Mouse (Mus musculus): Measurements from ENCODE around the gene Pkm. TPM values are rescaled to one million over a fixed set of nuclear protein-coding genes. Genes with fewer than 3 reads are reported as not detected.

Pkm gene
- polyA plus RNA-seq, 1 experiment = 408 TPM

DNA sequence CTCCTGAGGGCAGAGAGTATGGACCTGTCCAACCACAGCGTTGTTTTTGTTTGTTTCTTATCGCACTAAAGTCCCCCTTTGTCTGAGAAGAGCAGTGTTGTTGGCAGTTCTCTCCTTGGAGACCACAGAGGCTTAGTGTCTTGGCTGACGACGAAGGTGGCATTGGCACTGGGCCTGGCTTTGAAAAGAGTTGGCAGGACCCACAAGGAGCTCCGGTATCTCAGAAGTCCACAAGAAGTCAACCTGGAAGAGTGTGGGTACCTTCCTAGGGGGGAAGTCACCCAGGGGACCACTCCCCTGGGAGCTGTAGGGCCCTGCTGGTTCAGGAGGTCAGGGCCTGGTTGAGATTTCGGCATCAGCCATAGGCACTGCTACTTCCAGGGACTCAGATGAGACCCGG lies 44.9 kb downstream of the Pkm start:
- no peak overlapping the region for H3K4me3 ChIP-seq (ENCODE audit: extremely low read depth, insufficient read depth, insufficient read length)
- H3K27me3 ChIP-seq (ENCODE audit: control insufficient read depth, insufficient read depth, low read length) = no peaks in the 10 kb centered on the region
- DNase-seq (ENCODE audit: low read depth in 1 of 2, low spot score in 2 of 2) = no peak
- no peaks in the 10 kb centered on the region for H3K36me3 ChIP-seq (ENCODE audit: control insufficient read depth, insufficient read depth, low read length)
- H3K4me1 ChIP-seq (ENCODE audit: control insufficient read depth, insufficient read depth, insufficient read length) = no peaks in the 10 kb centered on the region
- WGBS = 92% methylated on average over 7 of the region's 7 CpGs
- TF ChIP-seq POLR2A (IDR thresholded peaks at IDR 0.05; ENCODE audit: low read depth, low read length) = no peak
- no peak overlapping the region for H3K27ac ChIP-seq (ENCODE audit: insufficient read depth, low read length)

DNA sequence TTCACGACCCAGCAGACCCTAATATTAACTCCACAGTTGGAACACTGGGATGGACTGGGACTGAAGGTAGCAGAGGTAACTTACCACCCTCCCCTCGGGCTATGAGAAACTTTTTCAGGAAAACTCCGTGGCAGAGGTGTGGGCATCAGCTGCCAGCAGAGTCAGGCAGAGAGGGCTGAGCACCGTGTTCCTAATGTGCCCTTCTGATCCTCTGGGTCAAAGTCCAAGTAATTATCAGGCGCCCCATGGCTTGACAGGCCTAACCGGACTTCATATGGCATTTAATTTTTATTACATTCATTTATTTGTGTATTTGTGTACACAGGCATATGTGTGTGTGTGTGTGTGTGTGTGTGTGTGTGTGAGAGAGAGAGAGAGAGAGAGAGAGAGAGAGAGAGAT lies 46.9 kb downstream of the Pkm start:
- TF ChIP-seq POLR2A (IDR thresholded peaks at IDR 0.05; ENCODE audit: low read depth, low read length) (no peak), CTCF (IDR thresholded peaks at IDR 0.05; ENCODE audit: extremely low read depth, insufficient read depth, insufficient read length, insufficient replicate concordance) (no peak)
- H3K4me1 ChIP-seq (ENCODE audit: control insufficient read depth, insufficient read depth, insufficient read length) = no peaks in the 10 kb centered on the region
- no peaks in the 10 kb centered on the region for H3K27me3 ChIP-seq (ENCODE audit: control insufficient read depth, insufficient read depth, low read length)
- no peaks in the 10 kb centered on the region for H3K36me3 ChIP-seq (ENCODE audit: control insufficient read depth, insufficient read depth, low read length)
- H3K27ac ChIP-seq (ENCODE audit: insufficient read depth, low read length) = no peak overlapping the region
- DNase-seq (ENCODE audit: low read depth in 1 of 2, low spot score in 2 of 2) = no peak
- no peak overlapping the region for H3K4me3 ChIP-seq (ENCODE audit: extremely low read depth, insufficient read depth, insufficient read length)
- WGBS = 89% methylated on average over 6 of the region's 6 CpGs

DNA sequence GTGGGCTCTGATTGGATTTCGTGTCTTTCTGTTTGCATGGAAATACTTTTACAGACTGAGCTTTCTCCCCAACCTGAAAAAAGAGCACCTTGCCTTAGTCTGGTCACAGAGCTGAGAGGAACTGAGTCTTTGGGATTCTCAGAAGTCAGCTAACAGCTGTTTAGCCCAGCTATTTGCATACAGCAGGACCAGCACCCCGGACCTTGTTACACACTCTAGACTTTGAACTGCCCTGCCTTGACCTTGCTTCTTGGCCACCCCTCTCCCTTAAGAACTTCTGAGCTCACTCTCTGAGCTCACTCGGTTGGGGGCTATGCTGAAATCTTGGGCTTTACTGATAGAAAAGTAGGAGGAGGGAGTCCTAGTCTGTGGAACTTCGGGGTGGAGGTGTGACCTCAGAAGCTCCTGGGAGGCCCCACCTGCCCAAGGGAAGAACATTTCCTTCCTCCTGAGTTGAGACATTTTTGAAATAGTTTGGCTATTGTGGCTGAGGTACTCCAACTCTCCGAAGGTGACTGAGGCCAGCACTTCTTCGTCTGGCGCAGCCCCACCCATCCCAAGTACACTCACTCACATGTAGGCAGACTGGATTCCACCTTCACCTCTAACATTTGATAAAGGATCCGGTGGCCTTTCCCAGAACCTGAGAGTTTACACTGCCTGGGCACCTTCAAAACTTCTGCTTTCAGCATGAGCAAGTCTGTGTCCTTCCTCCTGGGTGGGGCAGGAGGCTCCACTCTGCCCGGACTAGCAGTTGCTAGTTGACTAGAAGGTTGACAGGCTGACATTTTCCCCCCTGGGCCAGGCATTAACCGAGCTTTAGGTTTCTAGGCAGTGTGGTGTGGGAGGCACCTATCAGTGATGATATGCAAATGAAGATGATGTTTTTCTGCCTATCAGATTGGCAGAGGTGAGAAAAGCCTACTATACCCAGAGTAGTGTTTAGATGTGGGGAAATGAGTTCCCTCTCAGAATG lies 51.0 kb downstream of the Pkm start:
- no peak for TF ChIP-seq POLR2A (IDR thresholded peaks at IDR 0.05; ENCODE audit: low read depth, low read length)
- no peak for DNase-seq (ENCODE audit: low read depth in 1 of 2, low spot score in 2 of 2)
- 51% methylated on average over 10 of the region's 10 CpGs for WGBS
- Histone ChIP-seq H3K4me1 (ENCODE audit: control insufficient read depth, insufficient read depth, insufficient read length) (no peaks in the 10 kb centered on the region), H3K27ac (ENCODE audit: insufficient read depth, low read length) (no peak overlapping the region), H3K27me3 (ENCODE audit: control insufficient read depth, insufficient read depth, low read length) (no peaks in the 10 kb centered on the region), H3K36me3 (ENCODE audit: control insufficient read depth, insufficient read depth, low read length) (no peaks in the 10 kb centered on the region), H3K4me3 (ENCODE audit: extremely low read depth, insufficient read depth, insufficient read length) (no peak overlapping the region)

DNA sequence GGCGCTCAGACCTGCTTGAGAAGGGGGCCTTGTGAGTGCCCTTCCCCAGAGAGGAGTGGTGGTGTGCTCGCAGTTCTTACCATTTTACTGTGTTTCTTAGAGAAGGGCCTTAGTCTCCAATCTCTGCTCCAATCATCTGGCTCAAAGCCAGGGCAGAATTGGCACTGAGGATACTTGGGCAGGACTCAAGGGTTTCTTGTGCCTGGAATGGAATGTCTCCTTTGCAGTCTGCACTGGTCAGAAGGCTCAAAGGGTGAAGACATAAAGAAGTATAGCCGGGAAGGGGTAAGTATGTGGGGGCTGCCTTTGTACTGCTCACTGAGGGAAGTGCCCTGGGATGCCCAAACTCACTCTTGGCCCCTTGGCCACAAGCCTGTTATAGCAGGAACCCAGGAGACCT lies 53.1 kb downstream of the Pkm start:
- H3K4me1 ChIP-seq (ENCODE audit: control insufficient read depth, insufficient read depth, insufficient read length) = no peaks in the 10 kb centered on the region
- WGBS = 84% methylated on average over 3 of the region's 3 CpGs
- DNase-seq (ENCODE audit: low read depth in 1 of 2, low spot score in 2 of 2) = no peak
- TF ChIP-seq CTCF (IDR thresholded peaks at IDR 0.05; ENCODE audit: extremely low read depth, insufficient read depth, insufficient read length, insufficient replicate concordance) (no peak), POLR2A (IDR thresholded peaks at IDR 0.05; ENCODE audit: low read depth, low read length) (no peak)
- H3K27me3 ChIP-seq (ENCODE audit: control insufficient read depth, insufficient read depth, low read length) = no peaks in the 10 kb centered on the region
- no peaks in the 10 kb centered on the region for H3K36me3 ChIP-seq (ENCODE audit: control insufficient read depth, insufficient read depth, low read length)
- H3K27ac ChIP-seq (ENCODE audit: insufficient read depth, low read length) = no peak overlapping the region
- no peak overlapping the region for H3K4me3 ChIP-seq (ENCODE audit: extremely low read depth, insufficient read depth, insufficient read length)

DNA sequence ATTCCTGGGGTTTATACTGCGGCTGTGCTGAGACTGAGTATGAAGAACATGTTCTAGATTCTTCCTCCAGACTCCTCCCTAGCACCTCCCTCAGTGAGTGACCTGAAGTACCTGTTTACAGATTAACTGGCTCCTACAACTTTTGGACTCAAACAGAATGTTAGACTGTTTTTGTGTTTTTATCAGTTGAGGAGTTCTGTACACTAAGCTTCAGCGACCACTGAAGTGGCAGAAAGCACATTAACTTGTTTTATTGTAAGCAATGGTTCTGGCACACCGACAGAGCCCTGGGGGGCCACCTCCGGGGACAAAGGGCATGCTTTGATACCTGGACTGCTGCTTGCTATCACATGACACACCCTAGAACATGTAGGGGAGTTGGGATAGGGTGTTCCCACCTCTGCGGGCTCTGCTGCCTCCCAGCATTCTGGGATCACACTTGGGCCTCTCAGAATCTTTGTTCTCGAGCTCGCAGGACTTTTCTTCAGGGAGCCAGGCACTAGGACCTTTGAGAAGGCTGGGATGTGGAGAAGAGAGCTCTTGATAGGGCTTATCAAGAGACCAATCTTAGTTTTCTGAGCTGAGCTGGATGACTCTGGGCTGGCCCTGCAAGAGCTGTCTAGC lies 60.2 kb downstream of the Pkm start:
- H3K27me3 ChIP-seq (ENCODE audit: control insufficient read depth, insufficient read depth, low read length) = no peaks in the 10 kb centered on the region

DNA sequence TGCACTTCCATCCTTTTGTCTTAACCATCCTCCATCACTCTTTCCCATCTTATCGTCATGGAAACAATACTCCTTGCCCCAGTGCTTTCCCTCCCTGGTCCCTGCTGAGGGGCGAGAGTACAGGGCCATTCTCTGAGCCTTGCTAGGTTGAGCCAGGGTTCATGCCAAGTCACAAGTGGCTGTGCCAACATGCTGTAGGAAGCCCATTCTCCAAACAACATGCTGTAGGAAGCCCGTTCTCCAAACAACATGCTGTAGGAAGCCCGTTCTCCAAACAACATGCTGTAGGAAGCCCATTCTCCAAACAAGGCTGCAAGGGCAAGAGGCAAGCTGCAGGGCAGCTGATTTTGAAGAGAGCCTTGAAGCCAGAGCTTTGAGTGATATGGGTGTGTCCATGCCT lies 62.1 kb downstream of the Pkm start:
- no peak for DNase-seq (ENCODE audit: low read depth in 1 of 2, low spot score in 2 of 2)
- Histone ChIP-seq H3K27ac (ENCODE audit: insufficient read depth, low read length) (no peak overlapping the region), H3K4me1 (ENCODE audit: control insufficient read depth, insufficient read depth, insufficient read length) (no peaks in the 10 kb centered on the region), H3K4me3 (ENCODE audit: extremely low read depth, insufficient read depth, insufficient read length) (no peak overlapping the region), H3K27me3 (ENCODE audit: control insufficient read depth, insufficient read depth, low read length) (no peaks in the 10 kb centered on the region), H3K36me3 (ENCODE audit: control insufficient read depth, insufficient read depth, low read length) (no peaks in the 10 kb centered on the region)
- TF ChIP-seq POLR2A (IDR thresholded peaks at IDR 0.05; ENCODE audit: low read depth, low read length) = no peak
- WGBS = 89% methylated on average over 4 of the region's 4 CpGs

More for the DNA sequence above, 60.2 kb downstream of the Pkm start:
- no peak for TF ChIP-seq CTCF (IDR thresholded peaks at IDR 0.05; ENCODE audit: extremely low read depth, insufficient read depth, insufficient read length, insufficient replicate concordance)
- TF ChIP-seq POLR2A (IDR thresholded peaks at IDR 0.05; ENCODE audit: low read depth, low read length) = no peak
- DNase-seq (ENCODE audit: low read depth in 1 of 2, low spot score in 2 of 2) = no peak
- Histone ChIP-seq H3K36me3 (ENCODE audit: control insufficient read depth, insufficient read depth, low read length) (no peaks in the 10 kb centered on the region), H3K27ac (ENCODE audit: insufficient read depth, low read length) (no peak overlapping the region), H3K4me3 (ENCODE audit: extremely low read depth, insufficient read depth, insufficient read length) (no peak overlapping the region), H3K4me1 (ENCODE audit: control insufficient read depth, insufficient read depth, insufficient read length) (no peaks in the 10 kb centered on the region)
- WGBS = 82% methylated on average over 7 of the region's 7 CpGs

DNA sequence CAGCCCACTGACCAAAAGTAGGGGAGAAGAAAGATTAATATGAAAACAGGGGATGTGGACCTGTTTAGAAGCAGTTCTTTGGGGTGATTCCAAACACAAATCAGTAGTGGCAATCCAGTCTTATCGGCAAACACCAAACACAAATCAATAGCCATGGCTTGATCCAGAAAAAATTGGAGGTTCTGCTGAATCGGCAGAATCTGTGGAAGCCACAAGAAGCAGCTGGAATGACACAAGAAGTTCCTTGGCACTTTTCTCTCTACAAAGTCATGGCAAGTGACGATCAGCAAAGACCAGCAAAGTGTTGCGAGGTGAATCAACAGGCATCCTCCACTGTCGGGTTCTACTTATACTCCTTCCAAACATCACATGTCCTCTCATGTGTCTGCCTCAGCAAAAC lies 65.0 kb downstream of the Pkm start:
- TF ChIP-seq CTCF (IDR thresholded peaks at IDR 0.05; ENCODE audit: extremely low read depth, insufficient read depth, insufficient read length, insufficient replicate concordance) = no peak
- no peak for TF ChIP-seq POLR2A (IDR thresholded peaks at IDR 0.05; ENCODE audit: low read depth, low read length)
- WGBS = 84% methylated on average over 5 of the region's 5 CpGs
- Histone ChIP-seq H3K36me3 (ENCODE audit: control insufficient read depth, insufficient read depth, low read length) (no peaks in the 10 kb centered on the region), H3K4me1 (ENCODE audit: control insufficient read depth, insufficient read depth, insufficient read length) (no peaks in the 10 kb centered on the region), H3K27ac (ENCODE audit: insufficient read depth, low read length) (no peak overlapping the region), H3K4me3 (ENCODE audit: extremely low read depth, insufficient read depth, insufficient read length) (no peak overlapping the region), H3K27me3 (ENCODE audit: control insufficient read depth, insufficient read depth, low read length) (no peaks in the 10 kb centered on the region)
- no peak for DNase-seq (ENCODE audit: low read depth in 1 of 2, low spot score in 2 of 2)
